Mouse (Mus musculus) hindbrain, embryonic 10.5 days (tissue): ENCODE measurements at regions not wholly inside any gene's neighbourhood (a gene's known extent, or its start where the extent isn't known, plus 50 kb on each side); places are given as distances from the start of the nearest gene placed in this dataset.
A peak's percentile ranks its signal among the peaks of the same experiment; 100 is the strongest.
"Not testable (repeated sequence)": the region's sequence is repeated elsewhere in the genome, so short reads cannot be mapped to it uniquely, and the experiment has no call there.

Source experiments
- DNase-seq: peaks from one replicate; pipeline ENCODE4 v3.0.0-alpha.2; 2017; ENCODE audit warnings: low spot score
- H3K27ac ChIP-seq: fragments of 300-500 bp; sonication (generic); 2 replicates; pipeline ENCODE4 v1.5.1; 2016; ENCODE audit warnings: mild to moderate bottlenecking, moderate library complexity
- H3K27me3 ChIP-seq: fragments of 300-500 bp; sonication (generic); 2 replicates; pipeline ENCODE4 v1.6.1; 2016; ENCODE audit warnings: mild to moderate bottlenecking; ENCODE audit not compliant: poor library complexity, insufficient read depth, severe bottlenecking
- H3K36me3 ChIP-seq: fragments of 300-500 bp; sonication (generic); 2 replicates; pipeline ENCODE4 v1.6.1; 2016; ENCODE audit warnings: mild to moderate bottlenecking, moderate library complexity
- H3K4me1 ChIP-seq: fragments of 300-500 bp; sonication (generic); replicated peaks from 2 replicates; pipeline ENCODE4 v1.6.1; 2016; ENCODE audit warnings: mild to moderate bottlenecking
- H3K4me3 ChIP-seq: fragments of 300-500 bp; sonication (generic); 2 replicates; pipeline ENCODE4 v1.5.1; 2016; ENCODE audit warnings: mild to moderate bottlenecking, moderate library complexity
- H3K9me3 ChIP-seq: fragments of 300-500 bp; sonication (generic); 2 replicates; pipeline ENCODE4 v1.6.1; 2016; ENCODE audit warnings: mild to moderate bottlenecking, moderate library complexity
- WGBS: fragments of 180-500 bp; shearing (Covaris S2); methylation state at CpG from one replicate; pipeline ENCODE4 v1.1.7; 2016; 5-methylcytosine and 5-hydroxymethylcytosine counted together

DNA sequence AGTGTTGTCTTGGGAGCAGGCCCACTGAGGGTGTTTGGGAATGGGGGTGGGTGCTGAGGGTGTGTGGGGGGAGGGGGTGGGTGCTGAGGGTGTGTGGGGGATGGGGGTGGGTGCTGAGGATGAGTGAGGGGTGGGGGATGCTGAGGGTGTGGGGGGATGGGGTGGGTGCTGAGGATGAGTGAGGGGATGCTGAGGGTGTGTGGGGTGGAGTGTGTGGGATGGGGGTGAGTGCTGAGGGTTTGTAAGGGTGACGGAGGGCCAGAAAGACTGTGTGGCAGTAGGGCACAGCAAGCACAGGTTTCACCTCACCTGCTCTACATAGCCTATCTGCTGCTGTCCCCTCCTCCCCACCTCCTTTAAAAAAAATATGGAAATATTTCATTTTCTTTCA is 276.3 kb upstream of the Arglu1 start:
- Histone ChIP-seq H3K36me3 (no peaks in the 10 kb centered on the region), H3K27ac (peak overlapping the region; percentile 35; the same call in 1 of the 2 replicates), H3K9me3 (no peaks in the 10 kb centered on the region), H3K27me3 (no peaks in the 10 kb centered on the region), H3K4me1 (peaks cover 24% of the 10 kb centered on the region), H3K4me3 (no peak overlapping the region)
- DNase-seq = no peak
- 57% methylated on average over 1 of the region's 1 CpGs for WGBS

DNA sequence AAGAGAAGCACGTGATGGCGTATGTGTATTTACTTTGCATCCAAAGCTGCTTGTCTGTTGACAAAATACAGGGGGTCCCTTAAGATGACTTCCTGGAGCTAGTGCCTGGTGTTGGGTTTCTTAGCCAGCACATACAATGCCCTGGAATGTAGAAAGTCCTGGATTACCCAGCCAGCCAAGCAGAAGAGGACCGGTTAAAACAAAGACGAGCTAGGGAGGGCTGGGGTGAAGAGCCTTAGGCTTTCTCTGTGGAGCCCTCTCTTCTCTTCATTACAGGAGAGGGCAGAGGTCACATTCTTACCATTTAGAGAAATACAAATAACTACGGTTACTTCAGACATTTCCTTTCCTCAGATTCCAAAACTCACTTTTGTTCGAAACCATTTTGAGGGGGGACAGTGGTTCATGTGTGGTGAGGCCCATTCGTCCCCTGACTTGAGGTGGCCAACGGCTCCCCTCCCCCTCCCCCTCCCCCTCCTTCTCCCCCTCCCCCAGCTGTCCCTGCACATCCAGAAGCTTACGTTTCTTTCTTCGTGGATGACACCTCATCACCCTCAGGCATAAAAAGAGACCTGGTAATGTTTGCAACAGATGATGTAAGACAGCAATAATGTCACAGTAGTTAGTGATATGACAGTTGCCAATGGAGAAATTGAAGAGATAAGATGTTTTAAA is 275.8 kb upstream of the Arglu1 start:
- Histone ChIP-seq H3K27me3 (no peaks in the 10 kb centered on the region), H3K9me3 (no peaks in the 10 kb centered on the region), H3K36me3 (no peaks in the 10 kb centered on the region), H3K27ac (peak overlapping the region; percentile 71), H3K4me1 (peaks cover 24% of the 10 kb centered on the region), H3K4me3 (no peak overlapping the region)
- peak; percentile 45 for DNase-seq
- WGBS = 5% methylated on average over 10 of the region's 10 CpGs

DNA sequence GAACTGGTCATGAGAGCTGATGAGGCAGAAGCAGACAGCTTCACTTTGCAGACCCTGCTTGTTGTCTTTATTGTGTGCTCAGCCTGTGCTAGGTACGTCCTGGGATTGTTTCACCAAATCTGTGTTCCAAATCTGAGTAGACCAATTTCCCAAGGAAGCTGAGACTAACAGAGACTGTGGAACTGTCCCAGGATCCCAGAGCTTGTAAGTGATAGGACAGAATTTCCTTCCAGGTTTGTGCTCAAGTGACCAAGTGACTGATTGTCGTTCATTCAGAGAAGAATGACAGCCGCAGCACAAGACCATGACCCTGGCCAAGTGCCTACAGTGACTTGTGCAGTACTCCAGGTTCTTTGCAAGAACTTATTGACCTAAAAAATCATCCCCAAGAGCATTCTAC is 269.9 kb upstream of the Arglu1 start:
- peaks cover 8% of the 10 kb centered on the region for H3K4me1 ChIP-seq
- no peaks in the 10 kb centered on the region for H3K9me3 ChIP-seq
- H3K36me3 ChIP-seq = no peaks in the 10 kb centered on the region
- no peaks in the 10 kb centered on the region for H3K27me3 ChIP-seq
- no peak overlapping the region for H3K4me3 ChIP-seq
- H3K27ac ChIP-seq = no peak overlapping the region
- DNase-seq = no peak
- 88% methylated on average over 3 of the region's 3 CpGs for WGBS

DNA sequence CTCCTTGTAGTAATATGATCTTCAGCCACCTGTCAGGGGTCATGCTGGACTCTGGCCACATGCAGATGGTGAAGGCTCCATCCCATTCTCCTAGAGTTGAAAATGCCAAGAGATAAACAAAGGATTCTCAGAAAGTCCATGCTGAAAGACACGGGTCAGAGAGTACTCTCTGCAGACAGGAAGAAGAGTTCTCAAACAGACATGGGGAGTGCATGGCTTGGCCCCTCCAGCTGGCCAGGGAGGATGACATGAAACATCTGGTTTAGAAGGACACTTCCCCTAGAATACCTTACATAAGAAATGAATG is 269.4 kb upstream of the Arglu1 start:
- Histone ChIP-seq H3K4me1 (peaks cover 3% of the 10 kb centered on the region; the same call in 1 of the 2 replicates), H3K4me3 (no peak overlapping the region), H3K36me3 (no peaks in the 10 kb centered on the region), H3K9me3 (0 out of 2 replicates have a peak, but pooled peaks cover under 1% of the 10 kb centered on the region), H3K27me3 (no peaks in the 10 kb centered on the region), H3K27ac (no peak overlapping the region)
- no peak for DNase-seq
- WGBS = 40% methylated on average over 1 of the region's 1 CpGs

DNA sequence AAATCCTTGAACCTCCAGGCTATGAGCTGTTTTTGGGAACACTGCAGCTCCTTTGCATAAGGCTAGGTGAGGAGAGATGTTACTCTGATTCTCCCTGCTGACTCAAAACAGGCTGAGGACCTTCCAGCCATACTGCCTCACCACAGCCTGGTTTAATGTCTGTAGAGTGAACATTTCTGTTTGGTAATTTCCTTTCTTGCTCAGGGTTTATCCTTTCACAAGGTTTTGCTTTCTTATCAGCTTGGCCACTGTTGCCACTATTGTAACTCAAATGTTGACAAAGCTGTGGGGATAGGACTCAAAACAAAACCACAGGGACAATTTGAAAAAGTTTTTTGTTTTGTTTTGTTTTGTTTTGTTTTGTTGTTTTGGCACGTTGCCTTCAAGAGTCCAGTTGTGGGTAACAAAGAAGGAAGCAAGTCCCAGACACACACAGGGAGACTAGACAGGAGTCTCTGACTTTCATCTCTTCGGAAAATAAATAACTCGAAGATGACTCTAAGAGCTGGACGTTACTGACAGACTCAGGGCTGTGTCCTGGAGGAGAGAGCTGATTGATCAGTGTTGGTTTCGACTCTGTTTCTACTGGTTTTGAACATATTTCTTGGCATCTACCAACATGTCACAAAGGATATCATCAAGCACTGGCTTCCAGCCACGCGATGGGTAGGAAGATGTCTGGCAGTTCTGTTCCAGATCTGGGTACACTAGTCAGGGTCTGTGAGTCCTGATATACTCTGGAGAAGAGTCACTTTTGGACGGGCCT is 268.9 kb upstream of the Arglu1 start:
- 0 out of 2 replicates have a peak, but pooled peaks cover 4% of the 10 kb centered on the region for H3K36me3 ChIP-seq
- no peak overlapping the region for H3K27ac ChIP-seq
- H3K9me3 ChIP-seq = 0 out of 2 replicates have a peak, but pooled peaks cover 5% of the 10 kb centered on the region

DNA sequence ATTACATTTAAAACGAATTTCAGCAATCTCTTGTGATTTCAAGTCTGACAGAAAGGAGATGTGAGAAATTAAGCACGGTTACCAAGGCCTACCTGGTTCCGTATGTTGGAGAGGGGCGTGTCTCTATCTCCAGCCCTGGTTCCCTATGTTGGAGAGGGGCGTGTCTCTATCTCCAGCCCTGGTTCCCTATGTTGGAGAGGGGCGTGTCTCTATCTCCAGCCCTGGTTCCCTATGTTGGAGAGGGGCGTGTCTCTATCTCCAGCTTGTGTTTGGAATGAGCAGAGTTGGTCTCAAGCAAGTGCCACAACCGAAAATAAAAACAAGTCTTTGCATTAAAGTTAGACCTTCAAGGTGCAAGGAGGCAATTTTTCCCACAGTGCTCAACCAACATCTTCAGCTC is 267.8 kb upstream of the Arglu1 start:
- DNase-seq, H3K27ac ChIP-seq: not testable (repeated sequence)
- WGBS = 85% methylated on average over 8 of the region's 8 CpGs

More for the DNA sequence above, 268.9 kb upstream of the Arglu1 start:
- WGBS = 77% methylated on average over 8 of the region's 8 CpGs
- Histone ChIP-seq H3K4me1 (no peaks in the 10 kb centered on the region; the same call in 1 of the 2 replicates), H3K27me3 (no peaks in the 10 kb centered on the region), H3K4me3 (no peak overlapping the region)
- no peak for DNase-seq

DNA sequence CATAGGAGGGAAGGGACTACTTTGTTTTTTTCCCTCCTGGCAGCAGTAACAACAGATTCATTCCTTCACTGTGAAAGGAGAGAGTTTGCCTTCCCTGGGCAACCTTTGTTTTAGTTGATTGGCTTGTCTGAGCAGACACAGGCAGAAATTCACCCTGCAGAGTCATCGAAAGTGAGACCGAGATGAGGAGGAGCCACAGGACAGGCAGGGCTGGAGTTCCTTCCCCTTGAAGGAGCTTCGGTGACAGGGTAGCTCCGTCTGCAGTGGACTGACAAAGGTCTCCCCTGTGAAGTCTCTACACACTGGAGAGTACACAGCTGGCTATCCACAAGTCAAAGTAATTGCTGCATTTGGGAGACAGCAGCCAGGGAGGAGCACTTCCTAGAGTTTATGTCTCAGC is 261.9 kb upstream of the Arglu1 start:
- Histone ChIP-seq H3K9me3 (0 out of 2 replicates have a peak, but pooled peaks cover 5% of the 10 kb centered on the region), H3K4me1 (peaks cover 32% of the 10 kb centered on the region), H3K27ac (peak overlapping the region; percentile 24), H3K36me3 (0 out of 2 replicates have a peak, but pooled peaks cover 4% of the 10 kb centered on the region), H3K27me3 (no peaks in the 10 kb centered on the region), H3K4me3 (no peak overlapping the region)
- WGBS = 4% methylated on average over 4 of the region's 4 CpGs
- no peak for DNase-seq

More for the DNA sequence above, 267.8 kb upstream of the Arglu1 start:
- not testable (repeated sequence) for H3K36me3 ChIP-seq, H3K27me3 ChIP-seq, H3K4me3 ChIP-seq, H3K4me1 ChIP-seq, H3K9me3 ChIP-seq

DNA sequence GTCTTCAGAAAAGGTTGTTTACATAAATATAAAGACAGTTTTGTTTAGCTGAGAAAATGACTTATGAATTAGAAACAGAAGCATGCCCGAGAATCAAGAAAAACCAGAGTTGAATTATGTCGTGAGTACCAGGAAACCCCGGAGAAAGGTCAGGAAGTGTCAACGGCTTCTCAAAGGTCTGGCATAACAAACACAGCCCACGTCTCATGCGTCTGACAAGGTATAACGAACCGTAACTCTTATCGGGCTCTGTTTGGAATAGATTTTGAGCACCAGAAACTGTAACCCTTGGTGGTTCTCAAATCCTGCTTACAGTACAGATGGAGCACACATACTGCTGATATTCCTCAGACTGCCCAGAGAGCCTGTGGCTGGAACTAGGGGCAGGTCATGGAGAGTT is 260.9 kb upstream of the Arglu1 start:
- Histone ChIP-seq H3K27ac (no peak overlapping the region), H3K4me3 (no peak overlapping the region), H3K27me3 (no peaks in the 10 kb centered on the region), H3K36me3 (0 out of 2 replicates have a peak, but pooled peaks cover 4% of the 10 kb centered on the region), H3K9me3 (0 out of 2 replicates have a peak, but pooled peaks cover 5% of the 10 kb centered on the region), H3K4me1 (peaks cover 34% of the 10 kb centered on the region)
- 21% methylated on average over 9 of the region's 9 CpGs for WGBS
- DNase-seq = no peak

DNA sequence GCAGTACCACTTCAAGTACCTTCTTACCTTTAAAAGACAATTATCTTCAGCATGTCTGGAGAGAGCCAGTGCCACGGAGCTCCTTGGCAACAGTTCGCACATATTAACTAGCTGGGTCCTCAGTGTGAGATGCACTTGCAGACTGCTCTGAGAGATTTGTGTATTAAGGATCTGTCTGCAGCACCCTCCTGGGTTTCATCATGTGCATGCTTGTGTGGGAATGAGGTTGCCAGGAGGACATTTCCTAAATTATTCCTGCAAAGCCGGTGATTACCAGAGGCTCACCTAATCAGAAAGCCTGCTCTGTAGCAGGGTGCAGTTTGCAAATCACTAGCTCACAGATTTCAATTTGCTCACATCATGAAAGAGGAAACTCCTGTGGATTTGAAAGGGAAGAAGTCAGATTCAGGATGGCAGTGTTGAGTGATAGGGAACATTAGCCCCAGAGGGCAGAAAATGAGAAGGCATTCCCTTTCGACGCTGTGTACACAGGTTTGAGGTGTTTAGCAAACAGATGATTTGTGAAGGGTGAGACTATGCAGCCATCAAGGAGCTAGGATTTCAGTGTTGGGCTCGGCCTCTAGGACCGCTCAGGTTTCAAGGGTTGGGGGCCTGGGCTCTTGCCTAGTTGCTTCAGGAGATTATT is 257.3 kb upstream of the Arglu1 start:
- no peak overlapping the region for H3K4me3 ChIP-seq
- no peak for DNase-seq
- H3K9me3 ChIP-seq = no peaks in the 10 kb centered on the region
- H3K27ac ChIP-seq = peak overlapping the region; percentile 46; the same call in 1 of the 2 replicates
- no peaks in the 10 kb centered on the region for H3K27me3 ChIP-seq
- peaks cover 34% of the 10 kb centered on the region for H3K4me1 ChIP-seq
- no peaks in the 10 kb centered on the region for H3K36me3 ChIP-seq
- WGBS = 46% methylated on average over 7 of the region's 7 CpGs

DNA sequence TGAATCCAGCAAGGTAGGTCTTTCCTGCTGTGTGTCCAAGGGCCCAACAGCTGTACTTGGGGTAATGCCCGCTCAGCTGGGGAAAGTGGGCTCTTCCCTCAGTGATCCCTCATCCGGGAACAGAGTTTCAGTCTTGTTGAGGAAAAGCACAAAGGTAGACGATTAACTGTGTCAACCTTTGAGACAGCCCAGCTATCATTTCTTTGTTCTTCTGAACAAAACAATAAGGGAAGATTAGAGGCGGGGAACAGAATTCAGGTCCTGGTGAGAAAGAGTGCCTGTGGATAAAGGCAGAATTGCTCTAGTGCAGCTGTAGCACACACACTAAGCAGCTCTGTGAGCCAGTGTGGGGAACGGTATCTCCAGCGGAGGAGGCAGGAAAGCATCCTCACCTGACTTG is 252.7 kb upstream of the Arglu1 start:
- 55% methylated on average over 6 of the region's 6 CpGs for WGBS
- H3K4me3 ChIP-seq = no peak overlapping the region
- no peaks in the 10 kb centered on the region for H3K9me3 ChIP-seq
- no peak overlapping the region for H3K27ac ChIP-seq
- no peak for DNase-seq
- H3K36me3 ChIP-seq = no peaks in the 10 kb centered on the region
- peaks cover 20% of the 10 kb centered on the region for H3K4me1 ChIP-seq
- peaks cover 6% of the 10 kb centered on the region; the same call in 1 of the 2 replicates for H3K27me3 ChIP-seq

DNA sequence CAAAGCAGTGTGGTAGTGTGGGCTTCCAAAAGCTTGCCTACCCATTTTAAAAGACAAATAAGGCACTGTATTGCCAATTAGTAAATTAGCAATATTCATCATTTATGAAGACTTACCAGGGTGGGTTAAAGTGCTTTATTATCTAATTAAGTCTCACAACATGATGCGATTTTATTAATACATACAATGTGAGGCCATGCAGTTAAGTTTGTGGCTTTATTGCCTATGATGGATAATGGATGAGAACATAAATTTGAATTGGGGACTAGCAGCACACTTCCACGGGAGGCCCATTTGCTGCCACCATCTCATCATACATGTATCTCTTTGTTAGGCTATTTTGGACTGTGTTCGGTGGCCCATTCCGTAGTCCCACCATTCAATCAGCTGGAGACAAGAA is 250.6 kb upstream of the Arglu1 start:
- DNase-seq = no peak
- H3K36me3 ChIP-seq = no peaks in the 10 kb centered on the region
- peaks cover 6% of the 10 kb centered on the region; the same call in 1 of the 2 replicates for H3K27me3 ChIP-seq
- WGBS = 91% methylated on average over 4 of the region's 4 CpGs
- no peaks in the 10 kb centered on the region for H3K9me3 ChIP-seq
- peaks cover 10% of the 10 kb centered on the region; the same call in 1 of the 2 replicates for H3K4me1 ChIP-seq
- no peak overlapping the region for H3K27ac ChIP-seq
- H3K4me3 ChIP-seq = no peak overlapping the region

DNA sequence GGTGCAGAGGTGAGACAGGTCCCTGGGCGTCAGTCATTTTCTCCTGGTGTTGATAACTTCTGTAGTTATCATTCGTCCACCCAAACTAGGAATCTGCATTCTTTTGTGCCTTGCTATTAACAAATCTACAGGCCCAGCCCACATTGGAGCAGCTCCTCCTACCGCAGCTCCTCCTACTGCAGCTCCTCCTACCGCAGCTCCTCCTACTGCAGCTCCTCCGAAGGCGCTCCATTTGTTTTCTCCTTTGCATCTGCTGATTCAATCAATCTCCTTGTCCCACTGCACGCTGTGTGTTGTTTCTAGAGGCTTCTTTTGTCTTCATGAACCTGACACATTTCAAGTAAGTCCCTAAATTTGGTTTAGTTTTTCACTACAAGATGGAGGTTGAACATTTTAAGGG is 248.2 kb upstream of the Arglu1 start:
- H3K4me3 ChIP-seq = no peak overlapping the region
- H3K9me3 ChIP-seq = no peaks in the 10 kb centered on the region
- H3K4me1 ChIP-seq = peaks cover 10% of the 10 kb centered on the region; the same call in 1 of the 2 replicates
- H3K27me3 ChIP-seq = peaks cover 6% of the 10 kb centered on the region; the same call in 1 of the 2 replicates
- DNase-seq = no peak
- 81% methylated on average over 7 of the region's 7 CpGs for WGBS
- H3K27ac ChIP-seq = 0 out of 2 replicates have a peak overlapping the region, but pooled peaks have one; percentile 12
- no peaks in the 10 kb centered on the region for H3K36me3 ChIP-seq

DNA sequence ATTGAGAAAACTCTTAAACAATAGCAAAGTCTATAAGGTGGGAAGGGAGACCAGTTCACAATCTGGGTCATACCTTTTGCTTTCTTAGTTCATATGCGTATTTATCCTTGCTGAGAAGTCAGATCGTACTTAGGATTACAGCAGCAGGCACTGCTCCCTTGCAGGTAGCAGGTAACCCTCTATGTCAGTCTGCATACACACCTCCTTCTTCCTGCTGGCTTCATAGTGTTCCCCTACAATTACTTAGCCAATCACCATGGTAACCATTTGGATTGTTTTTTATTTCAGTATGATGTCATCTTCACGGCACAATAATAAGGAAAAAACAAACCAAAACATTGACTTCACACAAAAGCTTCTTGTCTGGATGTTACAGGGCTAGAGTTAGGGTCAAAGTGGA is 242.1 kb upstream of the Arglu1 start:
- WGBS = 76% methylated on average over 3 of the region's 3 CpGs
- Histone ChIP-seq H3K9me3 (no peaks in the 10 kb centered on the region), H3K27ac (no peak overlapping the region), H3K4me3 (no peak overlapping the region), H3K4me1 (peaks cover 13% of the 10 kb centered on the region), H3K27me3 (no peaks in the 10 kb centered on the region), H3K36me3 (no peaks in the 10 kb centered on the region)
- DNase-seq = no peak
